In genomic region chr5:124233874-124234661, GRCm38 (mm10) we compare ENCODE assay signal across 10 mouse cellular contexts. TPM values are rescaled to one million over a fixed set of nuclear protein-coding genes. Genes with fewer than 3 reads are reported as not detected.
DNase-seq lines count a peak whose midpoint lies in the region; ATAC-seq lines count a peak whose summit lies in the region.
"Had no signal": no experiment of that assay in that cellular context is flagged by ENCODE, and none has a peak within 500 bp of the region (broad histone marks: within the 10 kb centered on the region; RNA-seq: fewer than 3 reads in every experiment).

No protein-coding gene starts in this region.

- H3K27ac ChIP-seq in hindbrain, embryonic 12.5 days = no peak overlapping the region
- H3K27ac ChIP-seq in hindbrain, embryonic 13.5 days = no peak overlapping the region
- H3K27ac ChIP-seq in liver, embryonic 11.5 days (ENCODE audit: low read depth, low read length) = peak overlapping the region; percentile 19; the same call in 1 of the 2 replicates
- H3K27ac ChIP-seq: embryonic facial prominence, embryonic 12.5 days had no signal

- peaks cover 31% of the 10 kb centered on the region for H3K4me1 ChIP-seq in hindbrain, embryonic 12.5 days
- peaks cover 36% of the 10 kb centered on the region for H3K4me1 ChIP-seq in hindbrain, embryonic 13.5 days (replicated peaks)
- H3K4me1 ChIP-seq in liver, embryonic 11.5 days (replicated peaks; ENCODE audit: control insufficient read depth, insufficient read depth, low read length) = peaks cover 39% of the 10 kb centered on the region

- H3K4me3 ChIP-seq in hindbrain, embryonic 12.5 days = no peak overlapping the region
- no peak overlapping the region for H3K4me3 ChIP-seq in hindbrain, embryonic 13.5 days
- H3K4me3 ChIP-seq in liver, embryonic 11.5 days (ENCODE audit: low read depth, low read length) = no peak overlapping the region
- H3K4me3 ChIP-seq: embryonic facial prominence, embryonic 12.5 days had no signal

- H3K36me3 ChIP-seq in hindbrain, embryonic 12.5 days = no peaks in the 10 kb centered on the region
- H3K36me3 ChIP-seq in hindbrain, embryonic 13.5 days = no peaks in the 10 kb centered on the region
- no peaks in the 10 kb centered on the region for H3K36me3 ChIP-seq in liver, embryonic 11.5 days (ENCODE audit: control insufficient read depth, insufficient read depth, low read length)
- H3K36me3 ChIP-seq: embryonic facial prominence, embryonic 12.5 days had no signal

- peak overlapping the region; percentile 32; the same call in 1 of the 2 replicates for H3K9ac ChIP-seq in hindbrain, embryonic 12.5 days
- no peak overlapping the region for H3K9ac ChIP-seq in hindbrain, embryonic 13.5 days
- H3K9ac ChIP-seq in liver, embryonic 11.5 days (ENCODE audit: low read depth, low read length) = no peak overlapping the region
- H3K9ac ChIP-seq: embryonic facial prominence, embryonic 12.5 days had no signal

- no peak overlapping the region for H3K4me2 ChIP-seq in hindbrain, embryonic 12.5 days (replicated peaks)
- no peak overlapping the region for H3K4me2 ChIP-seq in hindbrain, embryonic 13.5 days
- H3K4me2 ChIP-seq in liver, embryonic 11.5 days = no peak overlapping the region; the same call in 1 of the 2 replicates
- H3K4me2 ChIP-seq: embryonic facial prominence, embryonic 12.5 days had no signal

- ATAC-seq in hindbrain, embryonic 12.5 days (ENCODE audit: low FRiP score) = no peak
- ATAC-seq in hindbrain, embryonic 13.5 days (ENCODE audit: low FRiP score) = no peak
- ATAC-seq in liver, embryonic 11.5 days (replicated peaks; ENCODE audit: low FRiP score) = no peak
- no peak for ATAC-seq in megakaryocyte progenitor cell, adult 5-6 weeks (replicated peaks; ENCODE audit: poor library complexity)

- peak; percentile 68 for DNase-seq in brain, adult 2 months (ENCODE audit: low read depth, low spot score)
- peak; percentile 26 to 47 for DNase-seq in cerebellum, postnatal 10 days
- no peak for DNase-seq in liver, embryonic 11.5 days (ENCODE audit: low spot score)
- DNase-seq in spleen, adult 12 weeks (ENCODE audit: low spot score) = no peak
- no peak for DNase-seq in MN1 (ENCODE audit: low spot score)
- DNase-seq: kidney, adult 8-10 months had no signal

- no peaks in the 10 kb centered on the region for H3K9me3 ChIP-seq in hindbrain, embryonic 12.5 days (replicated peaks)
- no peaks in the 10 kb centered on the region for H3K9me3 ChIP-seq in hindbrain, embryonic 13.5 days
- H3K9me3 ChIP-seq in liver, embryonic 11.5 days (ENCODE audit: control insufficient read depth, low read length) = no peaks in the 10 kb centered on the region
- H3K9me3 ChIP-seq: embryonic facial prominence, embryonic 12.5 days had no signal

- 55% methylated on average over 12 of the region's 12 CpGs for WGBS in hindbrain, embryonic 12.5 days
- 64% methylated on average over 12 of the region's 12 CpGs for WGBS in hindbrain, embryonic 13.5 days
- 55% methylated on average over 12 of the region's 12 CpGs for WGBS in liver, embryonic 11.5 days

- H3K27me3 ChIP-seq in hindbrain, embryonic 12.5 days = no peaks in the 10 kb centered on the region; the same call in 1 of the 2 replicates
- H3K27me3 ChIP-seq in hindbrain, embryonic 13.5 days = no peaks in the 10 kb centered on the region
- H3K27me3 ChIP-seq in liver, embryonic 11.5 days (replicated peaks; ENCODE audit: control insufficient read depth, insufficient read depth, low read length) = no peaks in the 10 kb centered on the region
- H3K27me3 ChIP-seq: embryonic facial prominence, embryonic 12.5 days had no signal

RNA-seq across cellular contexts. Expression of gene Pitpnm2, which starts 15.5 kb away (rescaled TPM):
- polyA plus RNA-seq in hindbrain, embryonic 12.5 days (2016; fragmentation: Nextera tagmentation; extraction: Ambion mirVana) = 6.9 and 7.0 TPM in 2 replicates
- polyA plus RNA-seq in hindbrain, embryonic 13.5 days (2015; fragmentation: Nextera tagmentation; extraction: Ambion mirVana) = 7.4 and 8.3 TPM in 2 replicates
- 5.1 and 5.9 TPM in 2 replicates for polyA plus RNA-seq in liver, embryonic 11.5 days (2014; fragmentation: Nextera tagmentation; extraction: Ambion mirVana)
- 6.0 and 7.5 TPM in 2 replicates for total RNA-seq in megakaryocyte progenitor cell, adult 5-6 weeks (2015)
- total RNA-seq in megakaryocyte progenitor cell, adult 5-6 weeks (2017) = 2.5 and 3.1 TPM in 2 replicates

Comparison
In these comparisons a context has a peak if more than half of its experiments do, and no peak if none do; other contexts are left out.
1. DNase-seq: peak in brain, adult 2 months (single experiment) and cerebellum, postnatal 10 days (2 of 2); none in liver, embryonic 11.5 days (single experiment), spleen, adult 12 weeks (single experiment) and MN1 (single experiment).